Mouse (Mus musculus): ENCODE data around the gene Txndc2.

DNA sequence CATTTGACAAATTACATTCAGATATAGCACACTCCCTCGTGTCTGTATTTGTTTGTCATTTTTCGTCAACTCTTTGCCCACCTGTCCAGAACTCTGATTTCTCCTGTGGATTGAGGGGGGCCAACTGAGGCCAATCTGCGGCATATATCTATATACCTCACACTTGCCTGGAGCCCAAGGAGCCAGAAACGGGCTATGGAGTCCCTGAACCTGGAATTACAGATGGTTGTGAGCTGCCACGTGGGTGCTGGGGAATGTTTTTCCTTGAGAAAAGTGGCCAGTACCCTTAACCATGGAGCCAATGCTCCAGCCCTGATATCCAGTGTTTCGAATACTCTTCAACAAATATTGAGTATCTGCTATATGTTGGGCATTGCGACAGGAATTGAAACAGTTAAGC lies 31.0 kb upstream of the Txndc2 start:
- TF ChIP-seq CTCF (IDR thresholded peaks at IDR 0.05; ENCODE audit: extremely low read depth, insufficient read depth, low read length) = no peak
- no peak for TF ChIP-seq POLR2A (IDR thresholded peaks at IDR 0.05; ENCODE audit: extremely low read depth, insufficient read depth, low read length)
